Mouse (Mus musculus): ENCODE results near the gene Dnajc16. TPM values are rescaled to one million over a fixed set of nuclear protein-coding genes. Genes with fewer than 3 reads are reported as not detected.

Gene Dnajc16
- polyA plus RNA-seq, 1 experiment from 2014 or later, result 4.0 TPM

DNA sequence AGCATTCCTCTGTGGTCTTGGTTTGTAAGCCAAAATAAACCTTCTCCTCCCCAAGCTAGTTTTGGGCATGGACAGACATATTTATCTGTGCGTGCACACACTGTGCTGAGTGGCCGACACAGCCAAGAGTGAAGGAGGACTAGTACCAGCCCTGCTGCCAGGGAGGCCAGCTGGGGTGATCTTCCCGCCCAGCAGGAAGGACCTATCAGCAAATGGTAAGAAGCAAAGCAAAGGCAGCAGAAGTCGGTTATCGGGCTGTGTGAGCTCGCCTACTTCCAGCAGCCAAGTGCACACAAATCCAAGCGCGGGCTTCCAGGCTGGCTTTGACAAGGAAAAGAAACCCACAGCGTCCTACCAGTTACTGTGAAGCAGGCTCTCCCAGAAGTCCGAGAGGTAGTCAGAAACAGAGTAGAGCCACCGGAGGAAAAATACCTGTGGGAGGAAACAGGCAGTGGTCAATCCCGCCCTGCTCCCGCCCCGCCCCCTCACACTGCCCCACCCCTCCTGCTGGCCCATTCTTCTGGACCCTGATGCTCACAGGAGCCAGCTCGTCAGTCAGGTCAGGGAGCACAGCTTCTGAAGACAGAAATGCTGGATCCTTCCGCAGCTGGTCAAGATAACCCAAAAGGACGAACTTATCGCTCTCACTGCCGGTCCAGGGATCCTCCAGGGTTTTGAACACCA lies 23.2 kb downstream of the Dnajc16 start:
- no peak overlapping the region for H3K27ac ChIP-seq (replicated peaks; ENCODE audit: low read depth, low read length)
- DNase-seq (ENCODE audit: low spot score) (no peak), ATAC-seq (replicated peaks; ENCODE audit: insufficient number of reproducible peaks, low FRiP score, low TSS enrichment, low read depth) (no peak)
- no peak overlapping the region for H3K9ac ChIP-seq (replicated peaks; ENCODE audit: low read length)
- no peak overlapping the region for H3K4me3 ChIP-seq (ENCODE audit: low read depth, low read length)
- no peaks in the 10 kb centered on the region for H3K9me3 ChIP-seq (replicated peaks; ENCODE audit: control insufficient read depth, low read length)
- H3K36me3 ChIP-seq (replicated peaks; ENCODE audit: control insufficient read depth, insufficient read depth, low read depth, low read length), result peaks cover 16% of the 10 kb centered on the region
- no peaks in the 10 kb centered on the region for H3K4me1 ChIP-seq (ENCODE audit: control insufficient read depth, insufficient read depth, low read length)
- H3K4me2 ChIP-seq (ENCODE audit: low read depth, low read length), result no peak overlapping the region
- WGBS, result 73% methylated on average over 19 of the region's 19 CpGs
- no peaks in the 10 kb centered on the region for H3K27me3 ChIP-seq (ENCODE audit: control insufficient read depth, insufficient read depth, low read length)

DNA sequence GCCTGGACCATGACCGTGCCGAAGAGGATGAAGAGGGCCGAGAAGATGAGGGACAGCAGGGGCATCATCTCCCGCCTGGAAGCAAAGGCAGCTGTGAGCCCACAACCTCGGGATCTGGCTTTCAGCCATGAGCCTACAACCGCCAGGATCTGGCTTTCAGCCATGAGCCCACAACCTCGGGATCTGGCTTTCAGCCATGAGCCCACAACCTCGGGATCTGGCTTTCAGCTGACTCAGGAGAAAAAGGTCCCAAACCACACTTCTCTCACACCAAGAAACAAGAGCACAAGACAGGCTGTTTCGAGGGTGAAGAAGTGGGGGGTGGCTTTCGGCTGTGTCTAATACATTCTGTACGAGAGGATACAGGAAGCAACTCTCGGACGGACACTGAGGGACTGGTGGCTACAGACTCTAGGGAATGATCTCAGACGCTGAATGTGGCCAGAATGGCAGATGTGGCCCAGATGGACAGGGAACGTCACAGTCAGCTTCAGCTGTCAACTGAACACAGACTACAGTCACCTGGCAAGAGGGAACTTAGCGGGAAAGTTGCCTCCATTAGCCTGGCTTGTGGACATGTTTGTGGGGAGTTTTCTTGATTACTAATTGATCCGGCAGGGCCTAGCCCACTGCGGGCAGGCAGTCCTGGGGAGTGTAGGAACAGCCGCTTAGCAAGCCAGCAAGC lies 23.9 kb downstream of the Dnajc16 start:
- H3K4me1 ChIP-seq (ENCODE audit: control insufficient read depth, insufficient read depth, low read length), result no peaks in the 10 kb centered on the region
- no peak overlapping the region for H3K27ac ChIP-seq (replicated peaks; ENCODE audit: low read depth, low read length)
- peaks cover 16% of the 10 kb centered on the region for H3K36me3 ChIP-seq (replicated peaks; ENCODE audit: control insufficient read depth, insufficient read depth, low read depth, low read length)
- H3K27me3 ChIP-seq (ENCODE audit: control insufficient read depth, insufficient read depth, low read length), result no peaks in the 10 kb centered on the region
- H3K9me3 ChIP-seq (replicated peaks; ENCODE audit: control insufficient read depth, low read length), result no peaks in the 10 kb centered on the region
- no peak for DNase-seq (ENCODE audit: low spot score)
- H3K4me3 ChIP-seq (ENCODE audit: low read depth, low read length), result no peak overlapping the region
- WGBS, result 86% methylated on average over 19 of the region's 19 CpGs
- no peak overlapping the region for H3K4me2 ChIP-seq (ENCODE audit: low read depth, low read length)
- no peak overlapping the region for H3K9ac ChIP-seq (replicated peaks; ENCODE audit: low read length)
- ATAC-seq (replicated peaks; ENCODE audit: insufficient number of reproducible peaks, low FRiP score, low TSS enrichment, low read depth), result no peak

DNA sequence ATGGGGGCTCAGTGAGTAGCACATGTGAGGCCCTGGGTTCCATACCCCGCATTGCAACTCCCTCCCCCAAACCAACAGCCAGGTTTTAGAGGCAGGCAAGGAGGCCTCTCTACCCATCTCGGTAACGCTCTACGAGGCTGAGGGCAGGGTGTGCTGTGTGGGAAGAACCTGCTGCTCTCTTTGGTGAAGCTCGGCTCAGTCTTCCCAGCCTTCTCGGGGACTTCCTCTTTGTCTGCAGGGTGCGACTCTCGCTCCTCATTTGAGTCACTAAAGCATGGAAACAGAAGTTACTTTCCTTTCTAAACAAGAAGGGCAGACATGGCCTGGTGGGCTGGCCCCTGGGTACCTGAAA lies 24.4 kb downstream of the Dnajc16 start:
- Histone ChIP-seq H3K36me3 (replicated peaks; ENCODE audit: control insufficient read depth, insufficient read depth, low read depth, low read length) (peaks cover 16% of the 10 kb centered on the region), H3K9me3 (replicated peaks; ENCODE audit: control insufficient read depth, low read length) (no peaks in the 10 kb centered on the region), H3K27ac (replicated peaks; ENCODE audit: low read depth, low read length) (no peak overlapping the region), H3K4me1 (ENCODE audit: control insufficient read depth, insufficient read depth, low read length) (no peaks in the 10 kb centered on the region), H3K4me2 (ENCODE audit: low read depth, low read length) (no peak overlapping the region), H3K4me3 (ENCODE audit: low read depth, low read length) (no peak overlapping the region), H3K27me3 (ENCODE audit: control insufficient read depth, insufficient read depth, low read length) (no peaks in the 10 kb centered on the region), H3K9ac (replicated peaks; ENCODE audit: low read length) (no peak overlapping the region)
- ATAC-seq (replicated peaks; ENCODE audit: insufficient number of reproducible peaks, low FRiP score, low TSS enrichment, low read depth), result no peak
- 94% methylated on average over 8 of the region's 8 CpGs for WGBS
- no peak for DNase-seq (ENCODE audit: low spot score)

DNA sequence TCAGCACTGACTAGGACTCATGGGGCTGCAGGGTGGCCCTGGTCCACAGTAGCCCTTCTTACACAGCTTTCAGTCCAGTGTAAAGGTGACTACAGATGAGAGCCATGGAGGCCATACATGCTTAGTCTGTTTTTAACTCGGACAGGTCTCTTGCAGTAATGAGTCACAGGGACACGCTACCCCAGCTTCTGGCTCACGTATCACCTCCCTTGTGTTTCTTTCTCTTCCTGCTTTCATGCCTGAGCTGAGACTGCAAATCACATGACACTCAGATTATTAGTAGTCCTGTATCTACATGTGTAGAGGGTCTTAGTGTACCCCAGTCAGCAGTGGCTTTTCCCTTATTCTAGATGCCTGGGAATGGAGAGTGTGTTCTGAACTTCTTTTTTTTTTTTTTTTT lies 25.7 kb downstream of the Dnajc16 start:
- no peak for DNase-seq (ENCODE audit: low spot score)
- 95% methylated on average over 3 of the region's 3 CpGs for WGBS
- H3K9me3 ChIP-seq (replicated peaks; ENCODE audit: control insufficient read depth, low read length), result no peaks in the 10 kb centered on the region
- H3K4me1 ChIP-seq (ENCODE audit: control insufficient read depth, insufficient read depth, low read length), result no peaks in the 10 kb centered on the region
- ATAC-seq (replicated peaks; ENCODE audit: insufficient number of reproducible peaks, low FRiP score, low TSS enrichment, low read depth), result no peak
- H3K27ac ChIP-seq (replicated peaks; ENCODE audit: low read depth, low read length), result no peak overlapping the region
- peaks cover 16% of the 10 kb centered on the region for H3K36me3 ChIP-seq (replicated peaks; ENCODE audit: control insufficient read depth, insufficient read depth, low read depth, low read length)
- no peak overlapping the region for H3K4me2 ChIP-seq (ENCODE audit: low read depth, low read length)
- H3K27me3 ChIP-seq (ENCODE audit: control insufficient read depth, insufficient read depth, low read length), result no peaks in the 10 kb centered on the region
- H3K4me3 ChIP-seq (ENCODE audit: low read depth, low read length), result no peak overlapping the region
- H3K9ac ChIP-seq (replicated peaks; ENCODE audit: low read length), result no peak overlapping the region

DNA sequence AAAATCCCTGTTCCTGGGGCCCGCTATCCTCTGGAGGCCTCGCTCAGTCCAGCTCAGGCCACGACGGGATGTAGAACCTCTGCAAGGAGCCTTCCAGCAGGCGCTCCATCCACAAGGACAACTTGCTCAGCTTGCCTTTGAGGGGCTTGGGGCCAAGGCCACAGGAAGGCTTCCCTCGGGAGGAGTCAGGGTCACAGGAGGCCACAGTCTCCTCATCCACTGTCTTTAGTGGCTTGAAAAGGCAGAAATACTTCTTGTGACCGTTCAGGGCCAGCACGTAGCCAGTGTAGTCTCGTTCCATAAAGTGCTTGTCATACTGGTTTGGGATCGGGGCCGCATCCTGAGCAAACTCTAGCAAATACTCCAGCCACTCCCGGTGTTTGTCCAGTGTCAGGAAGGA lies 27.3 kb downstream of the Dnajc16 start:
- WGBS, result 93% methylated on average over 12 of the region's 12 CpGs
- H3K4me3 ChIP-seq (ENCODE audit: low read depth, low read length), result no peak overlapping the region
- H3K27me3 ChIP-seq (ENCODE audit: control insufficient read depth, insufficient read depth, low read length), result no peaks in the 10 kb centered on the region
- ATAC-seq (replicated peaks; ENCODE audit: insufficient number of reproducible peaks, low FRiP score, low TSS enrichment, low read depth) (no peak), DNase-seq (ENCODE audit: low spot score) (no peak)
- H3K9ac ChIP-seq (replicated peaks; ENCODE audit: low read length), result no peak overlapping the region
- no peak overlapping the region for H3K4me2 ChIP-seq (ENCODE audit: low read depth, low read length)
- peaks cover 16% of the 10 kb centered on the region for H3K36me3 ChIP-seq (replicated peaks; ENCODE audit: control insufficient read depth, insufficient read depth, low read depth, low read length)
- H3K27ac ChIP-seq (replicated peaks; ENCODE audit: low read depth, low read length), result no peak overlapping the region
- H3K9me3 ChIP-seq (replicated peaks; ENCODE audit: control insufficient read depth, low read length), result no peaks in the 10 kb centered on the region
- no peaks in the 10 kb centered on the region for H3K4me1 ChIP-seq (ENCODE audit: control insufficient read depth, insufficient read depth, low read length)

DNA sequence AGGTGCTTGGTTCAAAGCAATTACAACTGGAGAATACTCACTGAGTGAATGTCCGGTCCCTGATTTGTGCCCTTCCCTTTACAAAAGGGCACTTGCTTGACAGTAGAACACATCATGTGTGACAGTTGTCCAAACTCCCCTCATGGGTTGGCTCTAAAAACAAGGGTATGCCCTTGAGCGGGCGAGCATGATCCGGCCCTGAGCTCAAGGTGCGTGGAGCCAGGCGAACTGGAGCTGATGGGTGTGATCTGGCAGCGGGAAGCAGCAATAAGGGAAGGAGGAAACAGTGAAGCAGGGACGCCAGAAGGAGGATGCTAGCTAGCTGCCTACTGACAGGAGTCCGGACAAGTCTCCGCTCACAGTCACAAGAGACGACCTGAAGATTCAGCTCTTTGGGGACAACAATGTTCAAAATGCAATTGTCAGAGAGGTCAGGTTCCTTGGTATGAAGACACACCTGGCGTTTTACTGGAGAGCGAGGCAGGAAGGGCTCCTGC lies 28.6 kb downstream of the Dnajc16 start:
- Histone ChIP-seq H3K9me3 (replicated peaks; ENCODE audit: control insufficient read depth, low read length) (no peaks in the 10 kb centered on the region), H3K4me2 (ENCODE audit: low read depth, low read length) (no peak overlapping the region), H3K4me1 (ENCODE audit: control insufficient read depth, insufficient read depth, low read length) (no peaks in the 10 kb centered on the region), H3K9ac (replicated peaks; ENCODE audit: low read length) (no peak overlapping the region), H3K36me3 (replicated peaks; ENCODE audit: control insufficient read depth, insufficient read depth, low read depth, low read length) (peaks cover 16% of the 10 kb centered on the region), H3K4me3 (ENCODE audit: low read depth, low read length) (no peak overlapping the region), H3K27me3 (ENCODE audit: control insufficient read depth, insufficient read depth, low read length) (no peaks in the 10 kb centered on the region), H3K27ac (replicated peaks; ENCODE audit: low read depth, low read length) (no peak overlapping the region)
- ATAC-seq (replicated peaks; ENCODE audit: insufficient number of reproducible peaks, low FRiP score, low TSS enrichment, low read depth) (no peak), DNase-seq (ENCODE audit: low spot score) (no peak)
- 93% methylated on average over 13 of the region's 13 CpGs for WGBS

DNA sequence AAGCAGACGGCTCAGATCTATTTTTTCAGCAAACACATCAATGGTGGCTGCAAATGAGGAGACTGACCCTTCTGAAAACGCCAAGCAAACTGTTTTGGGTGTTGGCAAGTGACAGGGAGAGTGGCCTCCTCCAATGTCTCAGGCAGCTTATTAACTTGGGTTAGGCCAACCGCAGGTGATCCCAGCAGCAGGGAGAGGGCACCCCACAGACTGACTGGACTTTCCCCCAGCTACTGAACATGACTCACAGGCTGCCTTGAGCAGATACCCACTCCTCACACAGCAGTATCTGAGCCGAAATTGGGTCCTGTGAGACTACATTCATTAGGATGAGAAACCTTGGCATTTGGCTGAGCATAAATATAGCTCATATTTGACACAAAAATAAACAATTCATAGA lies 29.8 kb downstream of the Dnajc16 start:
- ATAC-seq (replicated peaks; ENCODE audit: insufficient number of reproducible peaks, low FRiP score, low TSS enrichment, low read depth) (no peak), DNase-seq (ENCODE audit: low spot score) (no peak)
- Histone ChIP-seq H3K36me3 (replicated peaks; ENCODE audit: control insufficient read depth, insufficient read depth, low read depth, low read length) (peaks cover 13% of the 10 kb centered on the region), H3K27me3 (ENCODE audit: control insufficient read depth, insufficient read depth, low read length) (no peaks in the 10 kb centered on the region), H3K9me3 (replicated peaks; ENCODE audit: control insufficient read depth, low read length) (no peaks in the 10 kb centered on the region), H3K9ac (replicated peaks; ENCODE audit: low read length) (no peak overlapping the region), H3K27ac (replicated peaks; ENCODE audit: low read depth, low read length) (no peak overlapping the region), H3K4me3 (ENCODE audit: low read depth, low read length) (no peak overlapping the region), H3K4me1 (ENCODE audit: control insufficient read depth, insufficient read depth, low read length) (no peaks in the 10 kb centered on the region), H3K4me2 (ENCODE audit: low read depth, low read length) (no peak overlapping the region)
- 84% methylated on average over 4 of the region's 4 CpGs for WGBS

DNA sequence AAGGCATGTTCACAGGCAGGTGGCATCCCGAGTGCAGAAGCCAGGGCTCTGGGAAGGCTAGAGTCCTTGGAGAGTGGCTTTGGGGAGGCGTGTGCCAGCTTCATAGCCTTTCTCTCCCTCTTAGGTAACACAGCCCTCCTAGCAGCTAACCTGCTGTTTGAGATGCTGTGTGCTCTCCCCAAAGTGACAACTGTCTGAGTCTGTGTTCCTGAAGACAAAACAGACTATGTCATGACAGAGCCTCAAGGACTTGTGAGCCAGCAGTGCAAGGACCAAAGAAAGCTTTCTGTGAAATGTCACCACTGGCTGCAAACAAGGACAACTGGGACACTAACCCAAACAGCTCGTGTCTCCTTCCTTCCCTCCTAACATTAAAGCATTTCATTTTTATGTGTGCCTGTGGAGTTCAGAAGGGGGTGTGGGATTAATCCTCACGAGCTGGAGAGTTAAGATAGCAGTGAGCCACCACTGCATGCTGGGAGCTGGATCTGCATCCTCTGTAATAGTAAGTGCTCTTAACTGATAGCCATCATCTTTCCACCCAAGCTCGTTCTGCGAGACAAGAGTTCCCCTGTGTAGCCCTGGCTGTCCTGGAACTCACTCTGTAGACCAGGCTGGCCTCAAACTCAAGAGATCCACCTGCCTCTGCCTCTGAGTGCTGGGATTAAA lies 31.7 kb downstream of the Dnajc16 start:
- Histone ChIP-seq H3K4me1 (ENCODE audit: control insufficient read depth, insufficient read depth, low read length) (no peaks in the 10 kb centered on the region), H3K27me3 (ENCODE audit: control insufficient read depth, insufficient read depth, low read length) (no peaks in the 10 kb centered on the region), H3K27ac (replicated peaks; ENCODE audit: low read depth, low read length) (no peak overlapping the region), H3K9ac (replicated peaks; ENCODE audit: low read length) (no peak overlapping the region), H3K9me3 (replicated peaks; ENCODE audit: control insufficient read depth, low read length) (no peaks in the 10 kb centered on the region), H3K36me3 (replicated peaks; ENCODE audit: control insufficient read depth, insufficient read depth, low read depth, low read length) (peaks cover 10% of the 10 kb centered on the region), H3K4me2 (ENCODE audit: low read depth, low read length) (no peak overlapping the region), H3K4me3 (ENCODE audit: low read depth, low read length) (no peak overlapping the region)
- no peak for DNase-seq (ENCODE audit: low spot score)
- ATAC-seq (replicated peaks; ENCODE audit: insufficient number of reproducible peaks, low FRiP score, low TSS enrichment, low read depth), result no peak
- WGBS, result 77% methylated on average over 6 of the region's 6 CpGs
